Mouse (Mus musculus): Measurements from ENCODE around the gene Gigyf2. TPM values are rescaled to one million over a fixed set of nuclear protein-coding genes. Genes with fewer than 3 reads are reported as not detected.
A peak's percentile ranks its signal among the peaks of the same experiment; 100 is the strongest.

Gigyf2 gene
- polyA plus RNA-seq (2021) = 107 TPM

- H3K27me3 ChIP-seq = no peaks in the 10 kb centered on the region
- POLR2A ChIA-PET = interaction anchor here (0.5 to 1.6 kb wide), 4 partner anchors 12 to 328 kb away, joined by 3 to 7 read pairs (median 4); no protein-coding TSS in a partner anchor
- TF ChIP-seq CTCF (IDR thresholded peaks at IDR 0.05) = no peak
- in situ Hi-C loops (cut with MboI; ENCODE audit: low pct_unique_long_range_greater_than_20kb) = no loop called here
- ATAC-seq = peak; percentile 68
- CTCF ChIA-PET = no interaction called here
- peak; percentile 79 for DNase-seq (ENCODE audit: low read depth, low spot score)
These were observed at the start of gene Gigyf2 for GRCm38 (mm10) chr1:87326742-87327163. TSS of gene Gigyf2 (plus strand) at chr1:87326998.

DNA sequence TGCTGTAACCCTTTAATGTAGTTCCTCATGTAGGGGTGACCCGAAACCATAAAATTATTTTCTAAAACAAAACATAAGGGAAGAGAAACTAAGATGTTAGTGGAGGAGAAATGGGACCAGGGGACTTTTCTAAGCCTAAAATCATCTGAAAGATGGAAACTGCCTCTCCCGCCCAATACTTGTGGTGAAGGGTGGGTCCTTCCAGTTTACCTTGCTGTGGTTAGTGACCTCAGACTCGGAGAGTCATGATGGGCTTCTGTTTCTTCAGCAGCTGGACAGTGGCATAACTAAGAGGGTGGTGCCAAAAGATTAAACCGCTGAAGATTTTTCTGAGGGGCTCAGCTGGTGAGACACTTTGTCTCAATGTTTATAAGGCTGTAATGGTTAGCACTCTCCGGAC is 46.5 kb upstream of the Gigyf2 start:
- no peak for TF ChIP-seq CTCF (IDR thresholded peaks at IDR 0.05)
- CTCF ChIA-PET = interaction anchor here (1.4 to 3.7 kb wide), 2 partner anchors 10 to 18 kb away, joined by 3 to 12 read pairs; no protein-coding TSS in a partner anchor
- DNase-seq (ENCODE audit: low read depth, low spot score) = no peak
- H3K27me3 ChIP-seq = no peaks in the 10 kb centered on the region
- in situ Hi-C loops (cut with MboI; ENCODE audit: low pct_unique_long_range_greater_than_20kb) = no loop called here
- ATAC-seq = no peak
- POLR2A ChIA-PET = interaction anchor here (1.6 kb wide), 1 partner anchor 11 kb away, joined by 4 read pairs; no protein-coding TSS in a partner anchor

DNA sequence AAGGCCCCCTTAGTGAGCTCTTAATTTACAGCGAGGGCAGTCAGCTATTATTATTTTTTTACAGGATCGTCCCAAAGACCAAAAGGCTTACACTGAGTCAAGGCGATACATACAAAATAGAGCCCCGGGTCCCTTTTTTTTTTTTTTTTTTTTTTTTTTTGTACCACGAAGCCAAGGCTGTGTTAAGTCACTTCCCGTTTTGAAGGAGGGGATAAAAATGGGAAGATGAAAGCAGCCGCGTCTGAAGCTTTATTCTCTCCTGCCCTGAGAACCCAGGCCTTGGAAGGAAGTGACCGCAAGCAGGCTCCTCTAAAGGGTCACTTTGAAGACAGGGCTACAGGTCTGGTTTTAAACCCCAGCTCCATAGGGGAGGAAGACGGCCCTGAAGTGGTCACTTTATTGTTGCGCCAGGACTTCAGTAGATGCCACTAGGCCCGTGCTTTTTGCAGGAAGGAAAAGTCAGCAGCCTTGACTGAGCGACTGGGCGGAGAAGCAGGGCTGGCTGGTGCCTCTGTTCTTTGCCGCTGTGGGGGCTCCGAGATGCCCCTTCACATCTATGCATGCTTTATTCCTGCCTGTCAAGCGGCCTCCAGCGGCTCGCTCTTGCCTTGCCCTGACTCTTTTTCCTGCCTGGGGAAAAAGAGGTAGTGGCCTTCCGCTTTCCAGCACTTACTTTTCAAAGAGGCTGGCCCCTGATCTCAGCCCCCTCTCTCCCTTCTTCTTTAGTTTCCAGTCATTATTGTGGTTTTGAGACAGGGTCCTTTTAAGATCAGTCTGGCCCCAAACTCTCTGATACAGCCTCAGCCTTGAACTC is 45.0 kb upstream of the Gigyf2 start:
- in situ Hi-C loops (cut with MboI; ENCODE audit: low pct_unique_long_range_greater_than_20kb) = no loop called here
- no peak for ATAC-seq
- H3K27me3 ChIP-seq = no peaks in the 10 kb centered on the region
- ChIA-PET CTCF (interaction anchor here (1.4 to 3.7 kb wide), 4 partner anchors 8 to 20 kb away, joined by 3 to 13 read pairs (median 8); no protein-coding TSS in a partner anchor), POLR2A (no interaction called here)
- DNase-seq (ENCODE audit: low read depth, low spot score) = no peak
- no peak for TF ChIP-seq CTCF (IDR thresholded peaks at IDR 0.05)

DNA sequence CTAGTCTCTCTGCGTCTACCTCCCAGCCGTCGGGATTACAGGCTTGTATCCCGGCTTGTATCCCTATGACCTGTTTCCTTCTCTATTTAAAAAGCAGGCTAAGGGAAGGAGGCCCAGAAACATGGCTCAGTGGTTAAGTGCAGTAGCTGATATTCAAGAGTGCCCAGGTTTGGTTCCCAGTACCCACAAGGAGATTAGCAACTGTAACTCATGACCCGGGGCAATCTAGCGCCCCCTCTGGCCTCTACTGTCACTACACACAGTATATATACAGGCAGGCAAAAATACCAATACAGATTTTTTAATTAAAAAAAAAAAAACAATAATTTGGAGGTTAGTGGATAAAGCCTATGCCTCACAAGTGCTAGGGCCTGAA is 44.4 kb upstream of the Gigyf2 start:
- TF ChIP-seq CTCF (IDR thresholded peaks at IDR 0.05) = no peak
- H3K27me3 ChIP-seq = no peaks in the 10 kb centered on the region
- no peak for ATAC-seq
- no peak for DNase-seq (ENCODE audit: low read depth, low spot score)
- in situ Hi-C loops (cut with MboI; ENCODE audit: low pct_unique_long_range_greater_than_20kb) = no loop called here
- ChIA-PET CTCF (interaction anchor here (0.9 to 3.7 kb wide), 4 partner anchors 7 to 36 kb away, joined by 3 to 13 read pairs (median 8); no protein-coding TSS in a partner anchor), POLR2A (interaction anchor here (1.0 to 1.1 kb wide), 2 partner anchors 13 to 34 kb away, joined by 3 to 5 read pairs; no protein-coding TSS in a partner anchor)

- ATAC-seq (no peak), DNase-seq (ENCODE audit: low read depth, low spot score) (no peak)
- in situ Hi-C loops (cut with MboI; ENCODE audit: low pct_unique_long_range_greater_than_20kb) = no loop called here
- H3K27me3 ChIP-seq = no peaks in the 10 kb centered on the region
- TF ChIP-seq CTCF (IDR thresholded peaks at IDR 0.05) = no peak
- ChIA-PET POLR2A (interaction anchor here (1.1 kb wide), 1 partner anchor 33 kb away, joined by 3 read pairs; no protein-coding TSS in a partner anchor), CTCF (interaction anchor here (0.9 to 3.7 kb wide), 3 partner anchors 9 to 38 kb away, joined by 3 to 13 read pairs (median 12); no protein-coding TSS in a partner anchor)
These were observed 43.3 kb upstream of the Gigyf2 start for GRCm38 (mm10) chr1:87283410-87283960.

- TF ChIP-seq CTCF (IDR thresholded peaks at IDR 0.05) = no peak
- DNase-seq (ENCODE audit: low read depth, low spot score) (no peak), ATAC-seq (no peak)
- ChIA-PET CTCF (no interaction called here), POLR2A (no interaction called here)
- no peaks in the 10 kb centered on the region for H3K27me3 ChIP-seq
- in situ Hi-C loops (cut with MboI; ENCODE audit: low pct_unique_long_range_greater_than_20kb) = loop anchor here (5.0 kb wide), 1 partner anchor 40 kb away; no protein-coding TSS in a partner anchor
These were observed 39.7 kb upstream of the Gigyf2 start for GRCm38 (mm10) chr1:87287105-87287504.

DNA sequence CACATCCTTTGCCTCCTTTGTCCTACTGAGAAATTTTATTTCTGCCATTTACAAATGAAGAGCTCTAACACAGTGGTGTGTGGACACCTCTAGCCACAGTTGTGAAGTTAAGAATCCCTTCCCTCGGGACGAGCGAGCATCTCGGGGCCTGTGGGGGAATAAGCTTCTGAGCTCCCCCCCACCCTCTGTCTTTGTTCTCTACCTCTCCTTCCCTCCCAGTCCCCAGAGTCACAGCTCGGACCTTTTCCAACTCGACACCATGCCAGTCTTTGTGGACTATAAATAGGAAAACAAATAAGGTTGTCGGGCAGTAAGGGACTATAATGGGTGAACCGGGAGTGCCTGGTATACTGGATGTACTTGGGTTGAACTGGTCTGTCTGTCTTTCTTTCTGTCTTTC is 35.4 kb upstream of the Gigyf2 start:
- POLR2A ChIA-PET = interaction anchor here (1.0 kb wide), 1 partner anchor 25 kb away, joined by 3 read pairs; no protein-coding TSS in a partner anchor
- H3K27me3 ChIP-seq = no peaks in the 10 kb centered on the region
- CTCF ChIA-PET = interaction anchor here (0.7 to 2.5 kb wide), 3 partner anchors 9 to 40 kb away, joined by 4 to 13 read pairs (median 8); no protein-coding TSS in a partner anchor
- ATAC-seq = no peak
- TF ChIP-seq CTCF (IDR thresholded peaks at IDR 0.05) = no peak
- no peak for DNase-seq (ENCODE audit: low read depth, low spot score)
- in situ Hi-C loops (cut with MboI; ENCODE audit: low pct_unique_long_range_greater_than_20kb) = no loop called here

GRCm38 (mm10) chr1:87292420-87293190 is 34.2 kb upstream of the Gigyf2 start:
- in situ Hi-C loops (cut with MboI; ENCODE audit: low pct_unique_long_range_greater_than_20kb) = no loop called here
- ATAC-seq = no peak
- POLR2A ChIA-PET = interaction anchor here (0.9 kb wide), 1 partner anchor 23 kb away, joined by 4 read pairs; no protein-coding TSS in a partner anchor
- TF ChIP-seq CTCF (IDR thresholded peaks at IDR 0.05) = peak; percentile 79
- H3K27me3 ChIP-seq = no peaks in the 10 kb centered on the region
- CTCF ChIA-PET = interaction anchor here (0.7 to 2.5 kb wide), 11 partner anchors 10 to 257 kb away, joined by 3 to 14 read pairs (median 3); no protein-coding TSS in a partner anchor
- no peak for DNase-seq (ENCODE audit: low read depth, low spot score)

GRCm38 (mm10) chr1:87294063-87294710 is 32.6 kb upstream of the Gigyf2 start:
- peak; percentile 66 for DNase-seq (ENCODE audit: low read depth, low spot score)
- ChIA-PET CTCF (interaction anchor here (0.7 to 1.3 kb wide), 7 partner anchors 18 to 51 kb away, joined by 3 to 5 read pairs (median 3); no protein-coding TSS in a partner anchor), POLR2A (interaction anchor here (1.0 to 1.2 kb wide), 2 partner anchors 33 to 72 kb away, joined by 3 to 4 read pairs; partner anchors contain the start of gene Gigyf2)
- no peaks in the 10 kb centered on the region for H3K27me3 ChIP-seq
- in situ Hi-C loops (cut with MboI; ENCODE audit: low pct_unique_long_range_greater_than_20kb) = no loop called here
- peak; percentile 17 for ATAC-seq
- no peak for TF ChIP-seq CTCF (IDR thresholded peaks at IDR 0.05)
